Mouse (Mus musculus) testis, postnatal 10 days (tissue): ENCODE measurements around the gene Jmjd4.
A peak's percentile ranks its signal among the peaks of the same experiment; 100 is the strongest.

Experiments
- DNase-seq: peaks from one replicate; pipeline ENCODE4 v3.0.0; 2021; ENCODE audit warnings: low spot score

Gene Jmjd4

DNA sequence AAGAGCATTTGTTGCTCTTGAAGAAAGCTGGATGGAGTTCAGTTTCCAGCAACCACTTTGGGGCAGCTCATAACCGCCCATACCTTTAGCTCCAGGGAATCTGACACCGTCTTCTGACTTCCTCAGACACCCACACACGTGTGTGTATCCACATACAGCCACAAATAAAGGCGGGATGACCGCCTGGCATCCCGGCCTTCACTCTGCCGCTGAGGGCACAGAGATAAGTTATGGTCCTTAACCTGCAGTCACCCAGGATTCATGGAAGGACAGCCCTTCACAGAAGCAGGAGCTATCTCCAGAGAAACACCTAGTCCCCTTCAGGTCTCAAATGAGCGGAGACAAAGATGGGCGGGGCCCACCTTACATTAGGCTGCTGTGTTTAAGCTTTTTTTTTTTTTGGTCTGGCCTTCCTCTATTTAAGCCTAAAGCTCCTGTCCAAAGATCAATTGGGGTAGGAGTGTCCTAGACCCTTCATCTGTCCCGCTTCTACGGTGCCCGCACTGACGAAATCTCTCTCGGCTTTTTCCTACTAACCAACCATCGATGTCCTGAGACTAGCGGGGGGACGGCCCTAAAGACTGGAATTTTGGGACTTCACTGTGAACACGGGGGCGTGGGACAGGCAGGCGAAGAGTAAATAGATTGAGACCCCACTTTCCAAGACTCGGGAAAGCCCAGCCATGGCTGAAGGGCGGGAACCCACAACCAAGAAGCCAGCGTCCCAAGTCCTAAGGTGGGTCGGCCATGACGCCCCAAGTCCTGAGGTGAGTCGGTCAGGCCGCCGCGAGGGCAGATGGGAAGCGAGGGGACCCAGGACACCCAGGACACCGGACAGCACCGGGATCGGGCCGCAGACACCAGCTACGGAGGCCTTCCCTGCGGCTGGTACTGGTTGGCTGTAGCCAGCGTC lies 21.8 kb downstream of the Jmjd4 start:
- peak; percentile 59 for DNase-seq

DNA sequence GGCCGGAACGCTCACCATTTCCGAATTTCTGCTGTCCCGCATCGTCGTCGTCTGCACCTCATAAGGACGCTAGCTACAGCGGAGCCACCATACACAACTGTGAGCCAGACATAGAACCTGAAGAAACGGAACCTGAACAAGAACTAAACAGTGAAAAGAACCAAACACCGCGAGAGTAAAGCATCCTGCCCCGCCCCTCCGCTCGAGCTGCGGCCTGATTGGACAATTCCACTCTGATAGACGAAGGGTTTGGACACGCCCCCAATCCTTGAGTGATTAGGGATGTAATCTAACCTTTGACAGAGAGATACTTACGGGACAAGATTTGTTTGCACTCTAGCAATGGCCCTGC lies 22.5 kb downstream of the Jmjd4 start, which contains the start of gene Zfp867:
TSS of gene Zfp867 (minus strand) at position 149 of the 352 bp plus-strand sequence.
- DNase-seq = peak; percentile 94

DNA sequence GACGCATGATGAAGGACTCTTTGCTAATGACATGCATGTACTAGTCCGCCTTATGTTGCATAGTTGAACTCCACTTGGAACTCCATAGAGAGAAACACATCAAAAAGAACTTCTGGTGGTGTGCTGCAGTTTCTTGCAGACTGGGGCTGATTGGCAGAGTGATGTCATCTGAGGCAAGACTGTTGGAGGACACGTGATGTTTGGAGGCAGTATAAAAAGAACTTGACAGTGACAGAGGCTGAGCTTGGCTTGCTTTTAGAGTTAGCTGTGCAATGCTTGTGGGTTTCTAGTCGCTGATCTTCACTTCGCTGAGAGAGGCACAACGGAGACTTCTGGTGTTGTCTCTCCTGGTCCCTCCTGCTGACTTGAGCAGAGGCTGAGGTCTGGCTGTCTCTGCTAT lies 27.4 kb downstream of the Jmjd4 start:
- no peak for DNase-seq

DNA sequence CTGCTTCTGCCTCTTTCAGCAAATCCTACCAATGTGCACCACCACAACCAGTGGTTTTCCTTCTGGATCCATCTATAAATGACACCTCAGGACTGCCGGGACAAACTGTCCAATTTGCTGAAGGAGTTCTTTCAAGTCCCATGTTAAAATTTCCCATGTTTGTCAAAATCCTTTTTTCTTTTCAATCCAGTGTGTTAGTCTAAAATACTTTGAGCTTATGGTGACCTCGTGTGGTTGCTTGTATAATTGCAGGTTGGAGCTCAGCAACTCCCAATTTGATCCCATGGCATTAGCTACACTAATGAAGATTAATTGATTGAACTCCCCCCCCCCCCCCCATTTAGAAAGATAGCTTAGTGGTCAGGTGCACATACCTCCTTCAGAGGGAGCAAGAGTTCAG lies 33.4 kb downstream of the Jmjd4 start:
- peak; percentile 66 for DNase-seq

DNA sequence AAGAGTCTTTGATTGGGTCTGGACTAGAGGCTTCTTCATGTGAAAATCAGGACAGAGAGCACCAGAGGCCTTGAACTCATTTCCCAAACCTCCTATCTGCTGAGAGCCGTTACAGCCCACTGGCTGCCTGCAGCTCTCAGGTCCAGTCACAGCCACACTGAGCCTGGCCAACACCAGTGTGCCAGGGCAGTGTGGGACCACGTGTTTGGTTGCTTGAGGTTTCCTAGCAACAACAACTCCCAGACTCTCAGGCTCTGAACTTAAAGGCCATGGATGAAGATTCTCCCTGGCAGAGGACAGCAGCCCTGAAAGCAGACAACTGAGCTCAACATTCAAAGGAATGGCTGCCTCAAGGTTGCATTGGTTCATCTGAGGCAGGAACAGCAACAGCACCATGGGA lies 35.8 kb downstream of the Jmjd4 start:
- no peak for DNase-seq

DNA sequence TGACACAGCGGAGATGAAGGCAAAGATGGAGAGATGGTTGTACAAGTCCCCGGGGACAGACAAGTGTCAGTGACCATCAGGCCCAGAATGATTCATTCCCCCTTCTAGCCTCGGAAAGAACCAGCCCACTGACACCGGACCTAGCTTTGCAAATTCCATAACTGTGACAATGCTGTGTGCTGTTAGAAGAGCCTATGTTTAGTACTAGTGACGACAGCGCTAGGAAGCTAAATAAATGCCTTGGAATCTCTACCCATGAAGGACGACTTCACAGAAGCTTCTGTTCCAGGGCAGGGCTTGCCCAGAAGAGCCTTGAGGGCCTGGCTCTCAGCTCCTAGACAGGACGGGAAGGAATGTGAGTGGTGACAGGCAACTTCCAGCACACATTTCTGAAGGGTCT lies 36.4 kb downstream of the Jmjd4 start:
- DNase-seq = no peak

DNA sequence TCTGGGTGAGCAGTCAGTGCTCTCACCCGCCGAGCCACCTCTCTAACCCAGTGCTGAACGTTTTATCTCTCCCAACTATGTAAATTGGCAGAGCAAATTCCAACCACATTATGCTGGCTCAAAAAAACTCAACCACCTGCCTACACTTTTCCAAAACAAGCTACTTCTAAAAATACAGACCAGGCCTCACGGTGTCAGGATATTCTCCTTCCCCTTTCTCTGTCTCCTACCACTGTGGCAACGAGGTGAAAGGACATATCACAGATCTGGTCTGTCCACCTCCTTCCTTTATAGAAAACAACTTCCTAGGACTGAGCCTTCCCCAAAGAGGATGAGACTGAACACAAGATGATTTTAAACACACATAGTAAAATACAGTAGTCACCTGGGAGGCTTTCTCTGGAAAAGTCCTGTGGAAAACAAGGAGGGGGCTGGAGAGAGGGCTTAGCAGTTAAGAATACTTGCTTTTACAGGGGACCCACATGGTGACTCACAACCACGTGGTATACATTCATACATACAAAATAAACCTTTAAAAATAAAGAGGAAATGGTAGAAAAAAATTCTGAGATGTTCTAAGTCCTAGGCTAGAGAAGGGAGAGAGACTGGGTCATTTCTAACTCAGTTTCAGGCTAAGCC lies 46.9 kb downstream of the Jmjd4 start:
- no peak for DNase-seq

DNA sequence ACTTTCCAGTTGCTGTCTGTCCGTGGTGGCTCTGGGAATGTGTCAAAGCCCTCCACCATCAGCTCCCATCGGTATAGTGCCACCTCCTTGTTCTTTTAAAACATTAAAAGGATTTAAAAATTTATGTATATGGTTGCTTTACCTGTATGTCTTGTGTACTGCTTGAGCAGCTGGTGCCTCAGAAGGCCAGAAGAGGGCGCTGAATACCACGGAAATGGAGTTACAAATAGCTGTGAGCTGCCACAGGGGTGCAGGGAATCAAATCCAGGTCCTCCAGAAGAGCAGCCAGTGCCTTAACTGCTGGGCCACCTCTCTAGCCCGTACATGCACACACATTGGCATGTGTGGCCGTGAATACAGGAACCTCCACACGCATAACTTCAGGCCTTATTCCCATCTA lies 47.9 kb downstream of the Jmjd4 start:
- DNase-seq = no peak

DNA sequence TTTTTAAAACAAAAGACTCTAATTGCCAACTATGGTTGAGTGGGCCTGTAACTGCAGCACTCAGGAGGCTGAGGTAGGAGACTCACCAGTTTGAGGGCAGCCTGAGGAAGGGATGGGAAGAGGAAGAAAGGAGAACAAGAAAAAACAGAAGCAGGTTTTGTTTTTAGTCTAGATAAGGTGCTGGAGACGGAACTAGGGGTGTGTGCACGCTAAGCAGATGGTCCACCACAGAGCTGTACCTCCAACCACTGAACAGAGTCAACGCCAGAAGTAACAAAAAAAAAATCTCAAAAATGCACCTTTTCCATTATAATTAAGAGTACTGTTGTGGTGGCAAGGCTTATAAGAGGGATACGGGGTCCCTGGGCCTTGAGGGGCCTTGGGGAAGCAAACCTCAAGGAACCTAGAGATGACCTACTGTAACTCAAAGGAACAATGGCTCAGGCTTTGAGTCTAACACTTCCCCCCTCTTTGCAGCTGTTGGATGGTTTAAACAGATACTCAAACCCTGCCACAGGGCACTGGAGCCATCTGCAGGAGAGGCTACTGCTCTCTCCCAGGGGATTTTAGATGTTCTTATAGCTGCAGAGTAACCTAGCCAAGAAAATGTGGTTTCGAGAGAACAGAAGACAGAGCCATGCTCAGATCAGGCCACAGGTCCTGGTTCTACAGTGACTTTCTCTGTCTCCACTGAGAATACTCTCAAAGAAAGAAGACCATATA lies 52.3 kb downstream of the Jmjd4 start:
- no peak for DNase-seq

DNA sequence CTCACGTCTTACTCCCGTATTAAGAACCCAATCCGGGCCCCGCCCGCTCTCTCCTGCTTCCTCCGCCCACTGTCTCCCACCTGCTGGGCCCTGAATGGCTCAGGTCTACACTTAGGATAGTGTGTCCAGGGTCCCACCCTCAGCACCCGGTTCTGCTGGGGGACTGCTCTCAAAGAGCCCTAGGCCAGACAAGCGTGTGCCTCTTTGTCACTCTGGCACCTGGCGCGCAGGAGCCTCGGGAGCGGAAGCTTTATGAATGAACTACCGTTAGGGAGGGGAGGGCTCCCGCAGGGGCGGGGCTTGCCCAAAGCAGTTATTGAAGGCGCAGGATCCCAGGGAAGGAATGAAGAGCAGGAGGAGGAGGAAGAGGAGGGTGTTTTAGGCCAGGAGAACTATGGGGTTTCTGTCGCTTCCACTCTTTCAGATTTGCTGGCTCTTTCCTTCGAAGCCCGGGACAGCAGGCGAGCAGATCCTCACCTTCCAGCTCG lies 55.5 kb downstream of the Jmjd4 start:
- peak; percentile 73 for DNase-seq

DNA sequence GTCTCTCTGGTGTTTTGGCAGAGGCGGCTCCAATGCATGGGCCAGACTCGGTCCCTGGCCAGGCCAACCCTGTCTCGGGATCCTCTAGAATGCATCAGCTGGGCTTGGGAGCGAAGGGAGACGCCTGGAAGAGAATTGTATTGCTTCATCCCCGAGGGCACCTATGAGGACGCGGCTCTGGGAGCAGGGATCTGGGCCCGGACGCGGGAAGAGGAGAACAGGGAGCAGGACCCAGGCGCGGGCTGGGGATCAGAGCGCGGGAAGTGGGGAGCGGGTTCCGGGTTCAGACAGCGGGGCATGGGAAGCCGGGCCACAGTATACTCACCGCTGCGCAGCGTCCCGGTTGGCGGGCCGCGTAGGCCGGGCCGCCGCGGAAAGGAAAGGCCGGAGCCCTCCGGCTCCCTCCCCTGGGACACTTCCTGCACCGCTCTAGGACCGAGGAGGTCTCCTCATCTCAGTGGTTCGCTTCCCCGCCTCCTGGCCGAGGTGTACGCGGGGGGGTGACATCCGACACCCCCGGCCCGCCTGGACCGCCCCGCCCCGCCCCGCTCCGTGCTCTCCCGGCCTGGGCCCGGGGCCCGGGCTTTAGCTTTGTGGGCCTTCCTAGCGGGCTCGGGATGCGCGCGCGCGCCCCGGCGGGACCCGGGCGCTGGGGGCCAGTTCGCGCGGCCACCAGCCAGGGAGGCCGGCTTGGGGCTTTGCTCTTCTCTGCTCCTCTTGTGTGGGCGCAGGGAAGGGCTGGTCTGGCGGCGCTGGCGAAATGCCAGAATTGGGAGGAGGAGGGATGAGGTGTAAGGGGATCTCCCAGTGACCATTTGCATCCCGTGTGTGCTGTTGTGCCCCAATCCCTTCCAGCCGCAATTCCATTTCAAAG lies 56.2 kb downstream of the Jmjd4 start:
- peak; percentile 93 for DNase-seq

DNA sequence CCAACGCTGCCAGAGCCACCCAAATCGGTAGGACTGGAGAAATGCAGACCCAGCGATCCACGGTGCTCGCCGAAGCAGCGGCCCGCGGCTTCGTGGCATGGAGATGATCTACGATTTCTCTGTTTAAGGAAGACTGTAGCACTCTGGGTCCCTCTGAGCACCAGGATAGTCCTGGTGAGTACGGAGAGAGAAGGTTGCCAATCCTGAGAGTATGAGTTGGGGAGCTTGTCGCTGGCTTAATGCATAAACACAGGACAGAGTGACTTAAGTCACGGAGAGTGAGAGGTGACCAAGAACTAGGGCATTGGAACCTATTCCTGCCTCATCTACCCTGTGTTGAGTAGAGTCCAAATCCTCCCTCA lies 56.8 kb downstream of the Jmjd4 start:
- no peak for DNase-seq
